Mouse (Mus musculus) kidney, adult 8-10 months (tissue): Measurements from ENCODE around the gene Yars.

Source experiments
- DNase-seq, 2 experiments: peaks; one replicate each; pipeline ENCODE4 v3.0.0; 2022

Gene Yars

DNA sequence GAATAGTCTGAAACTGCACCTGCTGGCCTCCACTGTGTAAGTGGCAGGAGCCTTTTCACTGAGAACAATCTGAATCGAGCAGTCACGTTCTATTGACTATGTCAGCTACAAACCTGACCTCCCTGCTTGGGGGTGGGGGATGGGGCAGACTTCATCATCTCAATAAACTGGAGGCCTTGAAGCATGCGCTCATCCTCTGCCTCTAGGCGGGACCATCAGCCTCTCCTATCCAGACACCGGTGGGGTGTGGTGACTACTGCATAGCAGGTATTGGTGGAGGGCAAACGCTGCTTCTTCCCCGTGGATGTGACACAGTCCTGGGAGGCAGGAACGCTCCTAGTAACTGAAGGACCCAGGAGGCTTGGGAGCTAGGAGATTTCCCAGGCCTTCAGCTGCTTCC is 41.4 kb downstream of the Yars start:
- DNase-seq = no peak

- peak; percentile 62 to 77 for DNase-seq
Measured at GRCm38 (mm10) chr4:129231594-129232450, 42.3 kb downstream of the Yars start.

GRCm38 (mm10) chr4:129232561-129233360 is 43.2 kb downstream of the Yars start:
- DNase-seq = no peak

DNA sequence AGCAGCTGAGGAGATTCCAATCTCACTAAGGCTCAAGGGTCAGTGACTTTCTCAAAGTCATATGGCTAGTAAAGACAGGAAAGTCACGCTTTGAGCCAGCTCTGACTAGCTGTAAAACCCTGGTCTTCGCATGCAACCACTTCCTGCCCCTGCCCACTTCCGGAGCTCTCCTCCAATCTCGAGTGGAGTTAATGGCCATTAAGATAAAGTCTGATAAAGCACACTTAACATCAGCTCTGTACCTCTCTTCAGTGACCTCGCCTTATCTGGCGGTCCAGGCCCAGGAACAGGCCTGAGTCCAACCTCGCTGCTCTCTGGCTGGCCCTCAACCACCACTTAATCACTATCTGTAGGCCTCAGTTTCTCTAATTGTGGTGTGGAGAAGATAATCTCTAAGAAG is 44.9 kb downstream of the Yars start:
- peak in 1 of 2 experiments; percentile 68 for DNase-seq

- no peak for DNase-seq
Measured at GRCm38 (mm10) chr4:129235147-129235546, 45.6 kb downstream of the Yars start.

- no peak for DNase-seq
Measured at GRCm38 (mm10) chr4:129236236-129236813, 46.8 kb downstream of the Yars start.

GRCm38 (mm10) chr4:129237843-129238441 is 48.4 kb downstream of the Yars start:
- DNase-seq = no peak

- no peak for DNase-seq
Measured at GRCm38 (mm10) chr4:129238579-129239016, 49.0 kb downstream of the Yars start.

GRCm38 (mm10) chr4:129239075-129239474 is 49.5 kb downstream of the Yars start:
- peak; percentile 74 to 78 for DNase-seq

GRCm38 (mm10) chr4:129241898-129242297 is 52.3 kb downstream of the Yars start:
- DNase-seq = no peak

DNA sequence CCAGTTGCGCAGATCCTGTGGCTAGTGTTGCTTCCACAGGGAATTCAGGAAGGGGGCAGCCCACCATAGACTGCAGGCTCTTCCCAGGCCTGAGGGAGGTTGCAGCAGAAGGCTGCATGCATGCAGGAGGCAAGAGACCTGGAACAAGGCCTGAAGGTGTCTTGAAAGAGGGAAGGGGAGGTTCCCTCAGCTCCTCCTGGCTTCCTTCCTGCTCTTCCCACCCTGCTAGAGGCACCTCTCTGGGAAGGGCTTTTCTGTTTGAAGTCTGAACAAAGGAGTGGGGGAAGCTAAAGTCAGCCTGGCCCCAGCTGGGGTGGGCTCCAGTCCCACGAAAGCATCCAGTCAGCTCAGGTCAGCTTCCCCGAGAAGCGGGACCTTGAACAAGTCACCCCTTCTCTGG is 52.8 kb downstream of the Yars start:
- no peak for DNase-seq

DNA sequence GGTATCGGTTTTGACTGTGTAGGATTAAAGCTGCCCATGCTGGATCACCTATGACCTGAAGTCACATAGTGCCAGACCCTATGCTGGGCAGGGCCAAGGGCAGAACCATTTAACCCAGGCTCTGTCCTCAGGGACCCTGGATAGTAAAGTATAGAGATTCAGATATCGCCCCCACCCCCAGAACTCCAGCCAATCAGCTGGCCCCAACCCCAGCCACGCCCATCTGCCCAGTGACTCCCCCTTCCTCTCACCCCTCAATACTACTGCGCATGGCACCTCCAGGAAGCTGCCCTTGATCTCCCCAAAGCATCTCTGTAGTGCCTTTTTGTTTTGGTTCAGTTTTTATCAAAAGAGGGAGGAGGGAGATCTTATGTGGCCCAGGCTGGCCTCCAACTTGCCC is 53.2 kb downstream of the Yars start:
- DNase-seq = no peak

- DNase-seq = no peak
Measured at GRCm38 (mm10) chr4:129244802-129245201, 55.2 kb downstream of the Yars start.

GRCm38 (mm10) chr4:129246360-129247301 is 57.1 kb downstream of the Yars start:
- no peak for DNase-seq

DNA sequence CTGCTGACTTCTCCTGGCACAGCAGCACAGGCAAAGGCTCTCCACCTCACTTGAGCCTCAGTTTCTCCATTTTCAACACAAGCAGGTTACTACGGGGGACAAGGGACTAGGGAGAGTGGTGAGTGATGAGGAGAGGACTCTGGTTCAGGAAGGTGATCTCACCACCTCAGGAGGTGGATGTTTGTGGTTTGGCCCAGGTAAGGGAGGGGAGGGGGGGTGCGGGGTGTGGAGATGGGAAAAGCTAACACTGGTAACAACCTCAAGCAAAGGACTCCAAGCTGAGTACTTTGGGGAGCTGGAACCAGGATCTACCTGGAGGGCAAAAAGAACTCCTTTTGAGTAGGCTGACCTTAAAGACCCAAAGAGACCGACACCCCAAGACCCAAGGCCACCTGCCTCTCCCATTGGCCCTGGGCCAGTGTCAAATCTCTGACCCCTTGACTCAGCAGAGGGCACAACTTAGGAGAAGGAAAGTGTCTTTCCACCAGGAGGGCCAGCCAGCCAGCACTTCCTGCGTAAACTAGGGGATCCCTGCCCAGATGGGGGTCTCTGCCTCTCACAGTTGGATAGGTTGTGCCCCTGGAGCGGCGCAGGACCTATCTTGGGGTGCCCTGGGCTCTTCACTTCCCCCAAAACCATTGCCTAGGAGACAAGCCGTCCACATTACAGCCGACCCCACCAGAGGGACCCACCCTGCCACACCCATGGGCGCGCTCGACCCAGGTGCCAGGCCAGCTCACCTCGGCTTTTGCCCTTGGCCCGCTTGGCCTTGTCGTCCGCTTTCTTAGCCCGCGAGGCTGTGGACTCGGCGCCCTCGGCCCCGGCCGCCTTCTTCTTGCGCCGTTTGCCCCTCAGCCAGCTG is 58.1 kb downstream of the Yars start:
- no peak for DNase-seq

DNA sequence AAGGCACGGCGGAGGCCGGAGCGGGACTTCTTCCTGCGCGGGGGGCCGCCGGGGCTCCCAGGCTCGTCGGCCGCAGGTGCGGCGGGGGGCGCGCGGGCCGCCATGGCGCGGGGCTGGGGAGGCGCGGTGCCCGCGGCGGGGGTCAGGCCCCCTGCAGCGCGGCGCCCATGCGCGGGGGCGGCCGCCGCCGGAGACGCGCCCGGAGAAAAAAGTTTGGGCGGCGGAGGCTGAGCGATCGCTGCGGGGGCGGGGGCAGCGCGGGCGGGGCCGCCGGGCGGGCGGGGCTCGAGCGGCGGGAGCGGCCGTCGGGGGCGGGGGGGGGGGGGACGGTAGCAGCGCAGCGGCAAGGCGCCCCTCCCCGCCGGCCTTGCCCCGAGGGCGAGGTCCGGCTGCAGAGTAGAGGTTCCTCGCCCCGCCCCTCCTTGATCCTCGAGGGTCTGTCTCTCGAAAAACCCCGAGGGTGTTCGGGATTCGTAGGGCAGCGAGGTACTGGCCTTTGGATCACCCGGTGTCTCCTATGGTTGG is 58.7 kb downstream of the Yars start:
- DNase-seq = no peak

DNA sequence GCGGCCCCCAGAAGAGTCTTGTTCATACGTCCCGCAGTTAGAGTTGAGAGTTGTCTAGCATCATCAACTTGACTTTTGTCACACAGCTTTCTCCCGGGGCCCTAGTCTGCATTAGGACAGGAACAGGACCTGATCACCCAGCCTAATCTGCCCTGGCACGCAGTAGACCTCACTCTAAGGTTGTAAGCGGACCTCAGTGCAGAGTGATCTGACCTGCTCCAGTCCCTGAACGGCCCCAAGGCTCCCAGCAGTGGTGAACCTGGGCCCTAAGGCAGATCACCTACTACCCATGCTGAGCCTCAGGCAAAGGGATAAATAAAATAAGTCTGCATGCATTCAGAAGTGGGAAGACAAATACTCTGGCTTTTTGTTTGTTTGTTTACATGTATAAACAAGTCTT is 59.7 kb downstream of the Yars start:
- DNase-seq = no peak

DNA sequence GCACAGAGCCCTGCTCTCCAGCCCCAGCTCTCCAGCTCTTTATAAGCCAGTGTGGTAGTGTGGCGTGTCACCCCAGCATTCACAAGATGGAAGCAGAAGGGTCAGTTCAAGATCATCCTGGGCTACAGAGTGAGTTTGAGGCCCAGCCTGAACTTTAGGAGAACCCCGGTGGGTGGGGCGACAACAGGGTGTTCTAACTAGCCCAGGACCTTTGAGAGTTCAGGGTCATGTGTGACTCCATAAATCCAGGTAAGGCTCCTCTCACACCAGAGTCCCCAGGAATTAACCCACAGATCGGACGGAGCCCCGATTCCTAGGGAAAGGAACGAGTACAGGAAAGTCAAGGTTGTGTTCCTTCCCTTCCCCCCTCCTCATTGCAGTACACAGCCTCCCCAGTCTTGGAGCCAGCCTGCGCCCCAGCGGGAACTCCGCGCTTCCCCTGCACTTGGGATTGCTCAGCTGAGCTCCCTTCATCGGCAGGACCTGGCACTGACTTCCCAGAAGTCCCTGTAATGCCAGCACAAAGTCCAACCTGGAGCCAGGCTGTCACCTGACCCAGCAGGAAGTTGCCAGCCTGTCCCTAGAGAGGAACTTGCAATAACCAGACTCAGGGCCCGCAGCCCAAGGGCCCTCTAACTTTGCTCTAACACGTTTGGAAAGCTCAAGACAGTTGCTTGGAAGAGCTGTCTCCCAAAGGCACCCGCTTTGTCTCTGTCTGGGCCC is 61.4 kb downstream of the Yars start:
- DNase-seq = peak; percentile 92 to 93

- DNase-seq = peak in 1 of 2 experiments; percentile 60
Measured at GRCm38 (mm10) chr4:129251482-129252125, 62.0 kb downstream of the Yars start.
